Mouse (Mus musculus): Measurements from ENCODE around the gene Ak1.

DNA sequence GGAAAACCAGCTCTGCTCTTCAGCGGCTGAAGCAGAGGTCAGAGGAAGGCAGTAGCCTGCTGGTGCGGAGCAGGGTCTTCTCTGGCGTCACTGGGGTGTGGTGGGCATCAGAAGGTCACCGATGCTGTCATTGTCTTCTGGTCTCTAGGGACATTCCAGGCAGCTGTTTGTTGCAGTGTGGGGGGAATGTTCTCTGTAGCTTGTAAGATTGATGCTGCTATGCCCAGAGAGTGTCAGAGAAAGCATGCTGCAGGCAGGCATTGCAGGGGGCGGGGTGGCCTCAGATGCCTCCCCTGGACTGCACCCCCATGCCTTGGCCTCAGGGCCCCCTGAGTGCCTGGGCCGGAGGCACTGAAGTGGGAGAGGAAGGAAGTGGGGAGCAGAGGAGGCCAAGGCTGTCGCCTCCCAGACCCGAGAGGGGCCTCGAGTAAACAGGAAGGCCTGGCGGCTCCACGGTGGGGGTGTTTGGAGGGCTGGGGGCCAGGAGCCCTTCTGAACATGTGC is 16.3 kb downstream of the Ak1 start:
- TF ChIP-seq POLR2A (IDR thresholded peaks at IDR 0.05; ENCODE audit: low read depth, low read length), result no peak
- TF ChIP-seq CTCF (IDR thresholded peaks at IDR 0.05; ENCODE audit: borderline replicate concordance, insufficient read depth, low read length), result no peak

Data from embryonic fibroblast, embryonic 13.5 days (primary cell).